ENCODE assay signal across 8 mouse cellular contexts in the genomic region with DNA sequence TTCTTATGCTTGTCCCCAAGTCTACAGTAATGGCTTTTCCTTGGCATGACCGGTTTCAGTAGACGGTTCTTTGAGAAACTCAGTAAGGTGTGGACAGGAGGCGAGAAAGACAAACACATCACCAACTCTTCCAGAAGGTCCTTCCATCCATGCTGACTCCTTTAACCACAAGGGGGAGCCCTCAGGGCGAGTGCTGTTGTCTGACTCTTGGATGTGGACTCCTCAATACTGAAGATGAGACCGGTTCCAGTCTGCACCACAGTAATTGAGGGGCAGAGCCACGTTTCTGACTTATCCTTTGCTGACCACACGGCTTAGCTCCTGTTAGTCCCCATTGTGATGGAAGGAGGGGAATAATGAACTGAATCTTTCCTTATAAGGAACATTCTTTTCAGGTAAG. TPM values are rescaled to one million over a fixed set of nuclear protein-coding genes. Genes with fewer than 3 reads are reported as not detected.
DNase-seq lines count a peak whose midpoint lies in the region; ATAC-seq and TF ChIP-seq lines count a peak whose summit lies in the region.

No protein-coding gene starts in this region.

- TF ChIP-seq POLR2A in ES-Bruce4 (IDR thresholded peaks at IDR 0.05; ENCODE audit: insufficient read depth, low read length): no peak

- H3K4me3 ChIP-seq in ES-Bruce4 (ENCODE audit: low read depth, low read length): no peak overlapping the region
- no peak overlapping the region for H3K4me3 ChIP-seq in hindbrain, embryonic 12.5 days
- no peak overlapping the region for H3K4me3 ChIP-seq in liver, embryonic 11.5 days (ENCODE audit: low read depth, low read length)

- TF ChIP-seq CTCF in ES-Bruce4 (IDR thresholded peaks at IDR 0.05; ENCODE audit: low read depth, low read length): peak; percentile 73

- WGBS in hindbrain, embryonic 12.5 days: 38% methylated on average over 7 of the region's 7 CpGs
- WGBS in liver, embryonic 11.5 days: 33% methylated on average over 7 of the region's 7 CpGs

- no peaks in the 10 kb centered on the region for H3K36me3 ChIP-seq in ES-Bruce4 (ENCODE audit: control insufficient read depth, insufficient read depth, low read length, poor library complexity, severe bottlenecking)
- H3K36me3 ChIP-seq in hindbrain, embryonic 12.5 days: no peaks in the 10 kb centered on the region
- H3K36me3 ChIP-seq in liver, embryonic 11.5 days (ENCODE audit: control insufficient read depth, insufficient read depth, low read length): no peaks in the 10 kb centered on the region

- no peak overlapping the region for H3K4me2 ChIP-seq in hindbrain, embryonic 12.5 days (replicated peaks)
- H3K4me2 ChIP-seq in liver, embryonic 11.5 days: no peak overlapping the region

- DNase-seq in 3T3-L1 (ENCODE audit: low read depth, low spot score): peak; percentile 90
- DNase-seq in c-Kit-positive CD71-positive TER-119-negative erythroid progenitor cells, embryonic 14.5 days (ENCODE audit: low read depth): peak; percentile 62
- DNase-seq in liver, embryonic 11.5 days (ENCODE audit: low spot score): no peak
- peak; percentile 19 for DNase-seq in retina, postnatal 7 days (ENCODE audit: low read depth, low spot score)
- DNase-seq in urinary bladder, postnatal 10 days (ENCODE audit: low spot score): peak; percentile 15

- no peak overlapping the region for H3K9ac ChIP-seq in ES-Bruce4 (ENCODE audit: low read depth, poor library complexity, severe bottlenecking)
- no peak overlapping the region for H3K9ac ChIP-seq in hindbrain, embryonic 12.5 days
- H3K9ac ChIP-seq in liver, embryonic 11.5 days (ENCODE audit: low read depth, low read length): no peak overlapping the region

- no peak overlapping the region for H3K27ac ChIP-seq in ES-Bruce4 (ENCODE audit: insufficient read depth, low read length)
- no peak overlapping the region for H3K27ac ChIP-seq in hindbrain, embryonic 12.5 days
- no peak overlapping the region for H3K27ac ChIP-seq in liver, embryonic 11.5 days (ENCODE audit: low read depth, low read length)

- no peaks in the 10 kb centered on the region for H3K9me3 ChIP-seq in ES-Bruce4 (replicated peaks; ENCODE audit: control insufficient read depth, insufficient read depth, low read length, poor library complexity, severe bottlenecking)
- H3K9me3 ChIP-seq in hindbrain, embryonic 12.5 days (replicated peaks): no peaks in the 10 kb centered on the region
- H3K9me3 ChIP-seq in liver, embryonic 11.5 days (ENCODE audit: control insufficient read depth, low read length): no peaks in the 10 kb centered on the region

- no peaks in the 10 kb centered on the region for H3K4me1 ChIP-seq in ES-Bruce4 (ENCODE audit: control insufficient read depth, insufficient read depth, low read length)
- H3K4me1 ChIP-seq in hindbrain, embryonic 12.5 days: peaks cover 14% of the 10 kb centered on the region; the same call in 1 of the 2 replicates
- H3K4me1 ChIP-seq in liver, embryonic 11.5 days (replicated peaks; ENCODE audit: control insufficient read depth, insufficient read depth, low read length): peaks cover 8% of the 10 kb centered on the region

- H3K27me3 ChIP-seq in ES-Bruce4 (ENCODE audit: control insufficient read depth, insufficient read depth, low read length, poor library complexity, severe bottlenecking): no peaks in the 10 kb centered on the region
- H3K27me3 ChIP-seq in hindbrain, embryonic 12.5 days: no peaks in the 10 kb centered on the region
- H3K27me3 ChIP-seq in liver, embryonic 11.5 days (replicated peaks; ENCODE audit: control insufficient read depth, insufficient read depth, low read length): no peaks in the 10 kb centered on the region

- TF ChIP-seq EP300 in ES-Bruce4 (IDR thresholded peaks at IDR 0.05; ENCODE audit: insufficient read depth, low read depth, low read length): no peak

- ATAC-seq in frontal cortex, adult (ENCODE audit: low TSS enrichment): peak; percentile 60
- 0 out of 2 replicates have a peak, but pooled peaks have one; percentile 56 for ATAC-seq in hindbrain, embryonic 12.5 days (ENCODE audit: low FRiP score)
- ATAC-seq in liver, embryonic 11.5 days (replicated peaks; ENCODE audit: low FRiP score): peak; percentile 46; the same call in 1 of the 2 replicates

RNA-seq across cellular contexts. Expression of a gene that starts 1.2 kb away (rescaled TPM):
- 9.8 and 10.9 TPM in 2 replicates for polyA plus RNA-seq in ES-Bruce4 (2011; ENCODE audit: insufficient read depth, insufficient read length, low read depth, missing spikeins)
- polyA plus RNA-seq in hindbrain, embryonic 12.5 days (2016; fragmentation: Nextera tagmentation; extraction: Ambion mirVana): 5.1 and 5.3 TPM in 2 replicates
- polyA plus RNA-seq in liver, embryonic 11.5 days (2014; fragmentation: Nextera tagmentation; extraction: Ambion mirVana): 4.8 and 5.9 TPM in 2 replicates

RNA-seq across cellular contexts. Expression of a gene that starts 30.5 kb away (rescaled TPM):
- 15.8 and 17.0 TPM in 2 replicates for polyA plus RNA-seq in ES-Bruce4 (2011; ENCODE audit: insufficient read depth, insufficient read length, low read depth, missing spikeins)
- 2.0 and 3.3 TPM in 2 replicates for polyA plus RNA-seq in hindbrain, embryonic 12.5 days (2016; fragmentation: Nextera tagmentation; extraction: Ambion mirVana)
- polyA plus RNA-seq in liver, embryonic 11.5 days (2014; fragmentation: Nextera tagmentation; extraction: Ambion mirVana): 3.3 and 4.9 TPM in 2 replicates
